Mouse (Mus musculus): ENCODE measurements at regions not wholly inside any gene's neighbourhood (a gene's known extent, or its start where the extent isn't known, plus 50 kb on each side); places are given as distances from the start of the nearest gene placed in this dataset.

DNA sequence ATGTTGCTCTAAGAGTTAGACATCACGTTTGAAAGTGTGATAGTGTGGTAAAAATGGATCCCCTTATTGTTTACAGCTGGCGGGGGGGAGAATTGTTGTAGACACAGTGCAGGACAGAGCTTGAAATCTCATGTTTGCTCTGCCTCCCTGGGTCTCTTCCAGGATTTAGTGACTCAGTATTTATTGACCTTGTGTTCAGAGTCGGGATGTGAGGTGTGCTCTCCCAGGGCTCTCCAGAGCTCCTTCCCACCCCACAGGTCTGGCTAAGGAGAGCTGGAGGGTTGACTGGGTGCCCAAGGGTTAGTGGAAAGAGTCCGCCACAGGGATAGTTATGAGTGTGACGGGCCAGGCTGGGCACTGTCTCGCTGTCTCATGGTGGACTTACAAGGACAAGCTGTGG, 117.8 kb downstream of the Tle3 start:
- no peak for DNase-seq

DNA sequence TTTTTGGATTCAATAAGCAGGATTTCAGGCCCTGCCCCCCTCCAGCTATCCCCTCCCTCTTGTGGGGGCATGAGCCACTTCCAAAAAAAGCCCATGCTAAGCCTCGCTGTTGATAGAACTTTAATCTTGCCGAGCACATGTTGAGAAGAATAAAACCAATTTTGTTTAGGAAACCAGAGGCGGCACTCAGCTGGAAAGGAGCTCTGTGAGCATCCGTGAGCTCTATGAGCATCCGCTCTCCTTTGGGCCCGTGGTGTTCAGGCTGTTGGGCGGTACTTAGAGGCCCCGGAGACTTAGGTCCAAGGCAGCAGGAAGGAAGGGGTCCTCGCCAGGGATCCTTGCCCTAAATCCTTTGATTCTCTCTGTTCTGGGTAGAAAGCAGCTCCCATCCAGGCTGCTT, 117.0 kb downstream of the Tle3 start:
- no peak for DNase-seq

DNA sequence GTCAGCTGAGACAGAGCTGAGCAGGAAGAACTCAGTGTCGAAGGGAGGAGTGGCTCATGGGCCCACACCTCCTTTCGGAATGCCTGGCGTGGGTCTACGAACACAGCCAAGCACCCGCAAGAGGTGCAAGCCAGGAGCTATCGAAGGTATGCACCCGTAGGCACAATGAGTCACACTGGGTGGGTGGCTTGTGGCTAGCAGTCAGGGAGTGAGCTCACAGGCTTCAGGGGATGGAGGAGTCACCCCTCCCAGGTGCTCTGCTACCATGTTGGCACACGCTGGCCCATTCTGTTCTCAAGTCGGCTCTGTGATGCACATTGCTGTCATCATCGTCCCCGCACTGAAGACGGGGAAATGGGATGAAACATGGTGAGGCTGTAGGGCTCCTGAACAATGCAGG, 115.7 kb downstream of the Tle3 start:
- no peak for DNase-seq

DNA sequence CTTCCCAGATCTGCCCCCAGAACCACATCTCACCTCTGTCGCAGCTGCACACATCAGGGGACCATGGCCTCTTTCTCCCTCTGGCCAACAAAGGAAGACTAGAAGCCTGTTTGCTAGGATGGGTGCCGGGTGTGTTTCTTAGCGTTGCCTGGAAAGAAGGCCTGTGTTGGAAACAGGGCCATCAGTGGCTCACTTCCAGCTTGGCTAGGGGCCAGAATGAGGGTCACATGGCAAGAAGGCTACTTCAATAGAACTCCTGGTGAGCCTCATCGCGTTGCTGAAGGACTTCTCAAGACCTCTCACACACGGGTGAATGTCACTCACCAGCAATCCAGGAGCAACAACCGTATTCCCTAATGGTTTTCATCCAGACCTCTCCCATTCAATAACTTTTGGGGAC, 115.0 kb downstream of the Tle3 start:
- peak in 1 of 2 experiments; percentile 13 for DNase-seq

DNA sequence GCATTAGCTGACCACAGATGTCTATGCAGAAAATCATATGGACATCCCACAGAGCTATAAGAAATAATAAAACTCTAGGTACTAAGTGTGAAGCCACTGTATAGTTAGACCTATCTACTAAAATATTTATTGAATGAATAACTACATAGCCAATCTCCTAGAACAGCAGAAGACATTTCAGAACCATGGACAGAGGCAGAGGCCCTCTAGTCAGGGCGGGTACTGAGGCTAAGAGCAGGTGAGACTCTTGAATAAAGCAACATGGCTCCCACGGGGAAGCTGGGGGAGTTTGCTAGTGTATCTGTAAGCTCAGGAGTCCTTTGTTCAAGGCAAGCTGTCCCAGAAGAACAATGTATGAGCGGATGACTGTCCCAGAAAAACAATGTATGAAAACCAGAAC, 112.2 kb downstream of the Tle3 start:
- peak in 1 of 2 experiments; percentile 59 for DNase-seq

DNA sequence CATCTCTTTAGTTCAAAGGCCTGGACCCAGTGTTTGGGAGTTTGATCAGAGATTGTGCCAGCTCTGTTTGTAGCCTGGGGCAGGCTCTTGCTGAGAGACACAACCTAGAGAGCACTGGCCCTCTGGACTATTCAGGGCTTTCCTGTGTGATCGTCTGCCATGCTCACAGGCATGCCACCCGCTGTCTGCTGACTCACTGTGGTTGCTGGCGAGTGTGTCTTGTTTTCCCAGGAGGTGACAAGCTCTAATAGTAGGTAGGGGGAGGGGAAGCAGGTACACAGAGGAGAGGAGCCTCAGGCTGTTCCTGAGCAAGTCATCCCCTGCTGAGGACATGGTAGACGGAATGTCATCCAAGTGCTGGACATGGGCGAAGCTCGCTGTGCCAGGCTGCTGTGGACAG, 107.5 kb downstream of the Tle3 start:
- no peak for DNase-seq

DNA sequence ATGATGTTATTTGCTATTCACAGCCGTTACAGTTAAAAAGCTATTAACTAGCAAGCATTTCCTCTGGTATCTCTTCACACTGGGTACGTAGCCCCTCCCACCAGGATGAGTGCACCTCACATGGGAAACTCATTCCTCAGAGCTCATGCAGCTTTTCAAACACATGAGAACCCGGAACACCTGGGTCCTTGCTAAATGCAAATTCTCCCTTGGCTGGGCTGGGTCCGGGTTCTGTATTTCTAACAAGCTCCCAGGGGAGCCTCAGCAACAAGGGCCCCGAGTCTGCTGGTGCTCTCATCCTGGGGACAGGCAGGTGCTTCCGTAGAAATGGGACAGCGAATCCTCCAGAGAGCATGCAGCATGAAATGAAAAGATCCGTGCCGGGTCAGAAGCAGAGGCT, 106.7 kb downstream of the Tle3 start:
- DNase-seq, result no peak

DNA sequence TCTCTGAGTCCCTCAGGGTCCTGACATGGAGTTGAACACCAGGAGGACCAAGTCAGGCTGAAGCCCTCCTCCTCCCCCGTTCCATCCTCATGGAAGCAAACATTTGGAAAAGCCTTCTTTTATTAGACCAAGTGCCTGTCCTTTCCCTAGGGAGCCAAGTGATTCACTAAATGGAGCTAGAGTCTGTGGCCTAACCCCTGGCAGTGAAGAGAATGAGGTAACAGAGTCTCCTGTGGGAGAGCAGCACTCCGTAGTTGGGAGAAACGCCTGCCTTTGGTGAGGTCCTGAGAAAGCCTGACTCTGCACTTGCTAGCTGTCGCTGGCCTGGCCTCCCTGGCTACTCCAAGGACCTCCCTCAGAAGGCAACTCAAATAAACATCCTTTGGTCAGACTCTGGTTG, 104.2 kb downstream of the Tle3 start:
- no peak for DNase-seq

DNA sequence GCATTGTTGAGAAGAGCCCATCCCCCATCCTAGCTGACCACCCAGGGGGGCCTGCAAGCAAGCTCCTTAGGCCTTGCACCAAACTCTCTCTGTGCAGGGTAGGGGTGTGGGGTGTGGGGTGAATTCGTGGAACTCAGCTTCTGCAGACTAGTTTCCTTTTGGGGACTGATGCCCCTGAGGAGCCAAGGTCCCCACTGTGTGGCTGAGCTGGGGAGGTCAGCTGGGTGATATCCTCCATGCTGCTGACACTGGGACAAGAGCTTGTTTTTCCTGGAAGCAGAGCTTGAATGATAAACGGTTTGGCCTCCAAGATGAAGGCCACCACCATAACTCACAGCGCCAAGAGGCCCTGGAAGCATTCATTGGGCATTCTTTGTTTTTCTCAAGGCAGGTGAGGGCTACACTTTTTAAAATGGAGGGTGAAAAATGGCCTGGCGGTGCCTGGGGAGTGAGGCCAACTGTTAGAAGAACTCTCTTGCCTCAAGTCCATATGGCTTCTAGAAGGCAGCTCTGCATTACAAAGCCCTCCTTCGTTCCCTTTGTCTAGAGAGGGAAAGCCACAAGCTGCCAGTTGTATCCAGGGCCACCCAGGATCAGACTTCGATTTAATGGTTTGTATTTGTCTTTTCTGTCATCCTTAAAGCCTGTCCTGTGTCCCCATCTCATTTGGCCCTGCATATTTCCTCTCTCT, 98.8 kb downstream of the Tle3 start:
- peak in 1 of 2 experiments; percentile 4 for DNase-seq

DNA sequence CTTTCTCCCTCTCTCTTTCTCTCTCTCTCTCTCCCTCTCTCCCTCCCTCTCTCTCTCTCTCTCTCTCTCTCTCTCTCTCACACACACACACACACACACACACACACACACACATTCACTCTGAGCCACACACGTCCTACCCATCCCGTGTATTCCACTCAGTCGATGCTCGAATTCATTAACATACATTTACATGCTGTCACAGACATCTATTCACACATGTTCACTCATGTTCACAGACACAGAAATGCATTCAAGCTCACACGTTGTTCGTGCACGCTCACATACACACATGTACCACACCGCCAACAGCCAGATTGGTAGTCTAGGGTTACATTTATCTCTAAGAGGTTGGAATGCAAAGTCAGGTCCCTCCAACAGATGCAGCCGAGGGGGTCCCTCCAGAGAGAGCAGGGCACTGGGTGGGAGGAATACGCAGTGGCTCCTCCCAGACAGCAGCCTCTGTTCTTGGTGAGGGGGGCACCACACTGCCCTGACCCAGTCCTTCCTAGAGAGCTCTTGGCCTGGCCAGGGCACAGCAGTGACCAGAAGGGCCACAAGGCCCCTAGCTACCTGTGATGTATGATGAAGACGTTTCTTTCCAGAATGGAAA, 96.8 kb downstream of the Tle3 start:
- DNase-seq, result no peak

DNA sequence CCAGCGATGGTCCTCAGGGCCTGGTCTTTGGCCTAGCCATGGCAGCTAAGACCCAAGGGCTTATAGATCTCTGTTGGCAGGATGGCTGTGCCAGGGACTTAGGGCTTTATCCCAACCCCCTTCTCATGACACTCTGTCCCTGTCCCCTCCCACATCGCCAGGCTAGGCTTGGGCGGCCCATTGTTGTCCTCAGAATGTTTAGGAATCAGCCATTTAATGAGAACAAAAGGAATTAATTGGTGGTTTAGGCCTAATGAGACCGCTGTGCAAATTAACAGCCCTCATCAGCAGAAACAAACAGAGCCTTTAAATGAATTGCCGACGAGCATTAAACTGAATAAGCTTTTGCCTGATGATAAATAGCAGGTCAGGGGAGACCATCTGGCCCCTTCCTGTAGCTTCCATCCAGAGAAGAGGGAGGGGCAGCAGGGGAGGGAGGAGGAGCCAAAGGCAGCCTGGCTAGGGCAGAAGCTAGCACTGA, 96.2 kb downstream of the Tle3 start:
- DNase-seq, result peak; percentile 56 to 66

Data from kidney, postnatal 25 days (tissue).